Mouse (Mus musculus) intestine, embryonic 14.5 days (tissue): Measurements from ENCODE around the gene Nf2. TPM values are rescaled to one million over a fixed set of nuclear protein-coding genes. Genes with fewer than 3 reads are reported as not detected.

ENCODE experiments used
- ATAC-seq: fragments of 200-750 bp; cut with Nextera tagmentation; replicated peaks from 2 replicates; pipeline ENCODE4 v1.8.0; 2017; ENCODE audit warnings: low read depth, moderate number of reproducible peaks, moderate TSS enrichment, moderate library complexity; ENCODE audit not compliant: low FRiP score, low TSS enrichment
- DNase-seq: peaks from one replicate; pipeline ENCODE4 v3.0.0-alpha.2; 2018; ENCODE audit warnings: low spot score
- H3K27ac ChIP-seq: fragments of 300-500 bp; sonication (generic); 2 replicates; pipeline ENCODE4 v1.5.1; 2014; ENCODE audit warnings: low read depth, mild to moderate bottlenecking, control low read depth
- H3K27me3 ChIP-seq: fragments of 300-500 bp; sonication (generic); replicated peaks from 2 replicates; pipeline ENCODE4 v1.6.1; 2014; ENCODE audit warnings: low read length, control low read depth; ENCODE audit not compliant: control insufficient read depth, insufficient read depth
- H3K36me3 ChIP-seq: fragments of 300-500 bp; sonication (generic); 2 replicates; pipeline ENCODE4 v1.6.1; 2014; ENCODE audit warnings: low read length, control low read depth; ENCODE audit not compliant: control insufficient read depth, insufficient read depth
- H3K4me1 ChIP-seq: fragments of 300-500 bp; sonication (generic); replicated peaks from 2 replicates; pipeline ENCODE4 v1.6.1; 2014; ENCODE audit warnings: low read length, control low read depth, mixed read lengths; ENCODE audit not compliant: control insufficient read depth, insufficient read depth
- H3K4me2 ChIP-seq: fragments of 300-500 bp; sonication (generic); 2 replicates; pipeline ENCODE4 v1.6.1; 2014; ENCODE audit warnings: low read length
- H3K4me3 ChIP-seq: fragments of 300-500 bp; sonication (generic); 2 replicates; pipeline ENCODE4 v1.5.1; 2014; ENCODE audit warnings: low read depth, low read length, control low read depth, mixed read lengths
- H3K9ac ChIP-seq: fragments of 300-500 bp; sonication (generic); 2 replicates; pipeline ENCODE4 v1.6.1; 2014; ENCODE audit warnings: mild to moderate bottlenecking, low read length
- H3K9me3 ChIP-seq: fragments of 300-500 bp; sonication (generic); 2 replicates; pipeline ENCODE4 v1.6.1; 2016; ENCODE audit warnings: low read length, control low read depth; ENCODE audit not compliant: control insufficient read depth
- WGBS: fragments of 180-500 bp; shearing (Covaris S2); extraction: QIAGEN DNeasy Blood & Tissue Kit; methylation state at CpG from one replicate; pipeline ENCODE4 v1.1.7; 2014; 5-methylcytosine and 5-hydroxymethylcytosine counted together
- polyA plus RNA-seq: library from polyadenylated mRNA; unstranded; fragments of >200 nt; fragmentation: Nextera tagmentation; extraction: Ambion mirVana; gene quantifications from 2 replicates; pipeline ENCODE4 v1.2.1, GENCODE M21; 2014

Nf2 gene
- polyA plus RNA-seq: 42.0 and 43.6 TPM in 2 replicates

- peak within 1 kb of the TSS; percentile 66 for H3K4me2 ChIP-seq
- peak; percentile 100 for ATAC-seq
- no peaks in the 10 kb centered on the region for H3K36me3 ChIP-seq
- peak within 1 kb of the TSS; percentile 66 for H3K27ac ChIP-seq
- peaks cover 11% of the 10 kb centered on the region; the same call in 1 of the 2 replicates for H3K4me1 ChIP-seq
- H3K4me3 ChIP-seq: peak within 1 kb of the TSS; percentile 88
- peak; percentile 93 for DNase-seq
- H3K27me3 ChIP-seq: no peaks in the 10 kb centered on the region
- no peaks in the 10 kb centered on the region for H3K9me3 ChIP-seq
- H3K9ac ChIP-seq: peak within 1 kb of the TSS; percentile 81
- WGBS: under 1% methylated on average over 58 of the region's 60 CpGs
Observed at GRCm38 (mm10) chr11:4849258-4849943, at the start of gene Nf2. Nf2 (minus strand) TSS chr11:4849536.

DNA sequence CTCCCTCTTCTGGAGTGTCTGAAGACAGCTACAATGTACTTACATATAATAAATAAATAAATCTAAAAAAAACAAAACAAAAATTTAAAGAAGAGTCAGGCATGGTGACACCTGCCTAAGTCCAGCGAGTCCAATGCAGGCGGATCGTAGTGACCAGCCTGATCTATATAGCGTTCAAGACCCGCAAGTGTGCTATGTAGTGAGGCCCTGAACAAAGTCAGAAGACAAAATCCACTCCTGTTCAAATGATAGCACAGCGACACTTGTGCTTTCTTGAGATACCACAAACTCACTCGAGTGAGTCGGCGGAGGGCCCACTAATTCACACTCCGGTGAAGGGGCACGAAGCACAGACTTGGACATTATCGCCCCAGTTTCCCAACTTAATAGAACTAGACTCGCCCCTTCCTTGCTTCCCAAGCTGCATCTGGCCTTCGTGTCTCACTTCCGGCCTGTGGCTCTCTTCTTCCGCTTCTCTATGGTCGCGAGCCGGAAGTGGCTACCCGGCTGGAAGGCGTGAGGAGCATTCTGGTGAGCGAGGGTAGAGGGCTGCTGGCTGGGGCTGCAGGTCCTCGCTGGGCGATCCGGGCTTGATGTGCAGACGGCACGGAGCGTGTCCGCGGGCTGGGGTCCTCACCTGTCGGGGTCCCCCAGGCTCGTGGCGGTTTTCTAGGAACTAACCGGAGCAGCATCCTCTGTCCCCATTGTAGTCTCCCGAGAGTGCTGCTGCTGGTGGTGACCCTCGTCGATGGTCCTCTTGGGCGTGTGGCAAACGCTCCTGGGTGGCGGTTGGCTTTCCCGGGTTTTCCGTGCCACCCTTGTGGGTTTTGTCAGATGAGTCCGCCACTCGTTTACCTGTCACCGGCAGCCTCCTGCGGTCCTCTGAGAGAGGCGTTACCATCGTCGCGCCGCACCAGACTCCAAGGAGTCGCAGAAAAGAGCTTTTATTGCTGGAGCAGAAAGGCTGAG is 45.8 kb upstream of the Nf2 start, which contains the start of gene Thoc5:
Gene Thoc5, plus strand, starts transcription at position 473 of the 969 bp plus-strand sequence.
- H3K4me3 ChIP-seq: peak within 1 kb of the TSS; percentile 71
- H3K9ac ChIP-seq: peak within 1 kb of the TSS; percentile 70
- H3K9me3 ChIP-seq: no peaks in the 10 kb centered on the region
- peaks cover 6% of the 10 kb centered on the region for H3K4me1 ChIP-seq
- H3K4me2 ChIP-seq: peak within 1 kb of the TSS; percentile 67
- peaks cover 27% of the 10 kb centered on the region for H3K36me3 ChIP-seq
- DNase-seq (peak; percentile 87), ATAC-seq (peak; percentile 90)
- H3K27me3 ChIP-seq: no peaks in the 10 kb centered on the region
- WGBS: 3% methylated on average over 52 of the region's 52 CpGs
- H3K27ac ChIP-seq: peak within 1 kb of the TSS; percentile 47

DNA sequence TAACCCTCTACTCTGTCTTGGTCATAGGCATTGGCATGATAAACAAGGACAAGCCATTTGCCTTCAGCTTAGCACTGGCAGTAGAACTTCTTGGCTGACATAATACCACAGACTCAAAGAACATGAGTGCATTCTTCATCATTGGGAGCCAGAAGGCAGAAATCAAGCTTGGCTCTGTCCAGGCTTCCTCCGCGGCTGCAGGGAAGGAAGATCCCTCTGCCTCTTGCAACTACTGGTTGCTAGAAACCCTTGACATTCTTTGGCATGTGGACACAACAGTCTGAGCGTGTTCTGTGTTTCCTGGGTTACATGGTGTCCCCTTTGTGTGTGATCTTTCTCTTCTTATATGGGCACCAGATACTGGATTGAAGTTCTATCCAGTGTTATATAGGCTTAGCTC is 37.7 kb upstream of the Nf2 start:
- H3K4me3 ChIP-seq: no peak overlapping the region
- H3K4me1 ChIP-seq: no peaks in the 10 kb centered on the region
- H3K4me2 ChIP-seq: no peak overlapping the region
- ATAC-seq: no peak
- no peaks in the 10 kb centered on the region for H3K27me3 ChIP-seq
- H3K9me3 ChIP-seq: no peaks in the 10 kb centered on the region
- peaks cover 41% of the 10 kb centered on the region for H3K36me3 ChIP-seq
- H3K9ac ChIP-seq: no peak overlapping the region
- no peak for DNase-seq
- H3K27ac ChIP-seq: no peak overlapping the region
- WGBS: 94% methylated on average over 3 of the region's 3 CpGs

GRCm38 (mm10) chr11:4885385-4885903 is 36.1 kb upstream of the Nf2 start:
- peaks cover 38% of the 10 kb centered on the region for H3K36me3 ChIP-seq
- ATAC-seq (no peak), DNase-seq (peak; percentile 70)
- 64% methylated on average over 2 of the region's 2 CpGs for WGBS
- no peak overlapping the region for H3K9ac ChIP-seq
- no peak overlapping the region for H3K27ac ChIP-seq
- H3K4me2 ChIP-seq: no peak overlapping the region
- no peaks in the 10 kb centered on the region for H3K4me1 ChIP-seq
- no peaks in the 10 kb centered on the region for H3K9me3 ChIP-seq
- no peaks in the 10 kb centered on the region for H3K27me3 ChIP-seq
- H3K4me3 ChIP-seq: no peak overlapping the region

DNA sequence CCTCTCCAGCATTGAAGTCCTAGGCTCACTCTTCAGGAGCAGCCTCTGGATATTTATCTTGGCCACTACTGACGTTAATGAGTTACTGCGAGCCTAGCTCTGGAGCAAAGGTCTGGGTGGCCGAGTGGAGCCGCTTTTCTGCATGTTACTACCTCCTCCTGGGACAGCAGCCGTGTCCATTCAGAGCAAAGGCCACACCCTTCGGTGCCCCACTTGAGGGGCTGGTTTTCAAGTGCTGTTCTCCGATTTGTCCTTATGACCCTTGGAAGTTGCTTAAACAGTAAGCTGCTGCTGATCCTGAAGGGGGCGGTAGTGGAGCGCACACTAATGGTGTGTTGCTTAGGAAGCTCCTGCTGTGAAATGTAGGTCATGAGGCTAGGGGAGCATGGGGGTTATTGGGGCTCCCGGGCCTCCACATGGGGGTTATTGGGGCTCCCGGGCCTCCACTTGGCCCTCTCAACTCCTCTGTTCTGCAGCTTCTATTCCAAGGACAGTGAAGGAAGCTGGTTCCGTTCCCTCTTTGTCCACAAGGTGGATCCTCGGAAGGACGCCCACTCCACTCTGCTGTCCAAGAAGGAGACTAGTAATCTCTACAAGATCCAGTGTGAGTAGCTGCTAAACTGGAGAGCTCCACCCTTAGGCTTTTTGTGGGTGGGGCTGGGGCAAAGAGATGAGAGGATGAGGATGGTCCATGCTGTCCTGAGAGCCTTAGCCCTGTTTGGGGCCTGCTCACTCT is 33.7 kb upstream of the Nf2 start:
- peak; percentile 78 for DNase-seq
- no peak overlapping the region for H3K4me2 ChIP-seq
- H3K27ac ChIP-seq: peak overlapping the region; percentile 28; the same call in 1 of the 2 replicates

DNA sequence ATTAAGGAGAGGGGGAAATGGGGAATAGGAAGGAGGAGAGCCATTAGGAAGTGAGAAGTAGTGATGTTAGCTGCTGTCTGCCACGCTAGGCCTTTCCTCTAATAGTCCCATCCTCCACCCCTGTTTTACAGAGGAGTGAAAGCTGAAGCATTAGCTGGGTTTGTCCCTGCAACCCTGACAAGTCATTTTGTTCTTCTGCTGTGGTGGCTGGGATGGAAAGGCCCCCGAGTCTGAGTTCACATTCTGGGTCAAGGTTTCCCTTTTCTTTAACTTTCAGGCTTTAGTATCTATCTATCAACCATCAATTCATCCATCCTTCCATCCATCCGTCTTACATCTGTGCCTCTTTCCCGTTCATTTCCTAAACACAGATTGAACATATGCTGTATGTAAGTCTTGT is 31.8 kb upstream of the Nf2 start:
- H3K4me3 ChIP-seq: no peak overlapping the region
- no peaks in the 10 kb centered on the region for H3K27me3 ChIP-seq
- DNase-seq (no peak), ATAC-seq (no peak)
- no peaks in the 10 kb centered on the region for H3K4me1 ChIP-seq
- H3K36me3 ChIP-seq: peaks cover 19% of the 10 kb centered on the region
- H3K9me3 ChIP-seq: no peaks in the 10 kb centered on the region
- no peak overlapping the region for H3K9ac ChIP-seq
- 82% methylated on average over 4 of the region's 4 CpGs for WGBS
- H3K4me2 ChIP-seq: no peak overlapping the region
- H3K27ac ChIP-seq: no peak overlapping the region

More for the DNA sequence above, 33.7 kb upstream of the Nf2 start:
- H3K9me3 ChIP-seq: no peaks in the 10 kb centered on the region
- H3K36me3 ChIP-seq: peaks cover 21% of the 10 kb centered on the region
- no peak overlapping the region for H3K9ac ChIP-seq
- no peaks in the 10 kb centered on the region for H3K4me1 ChIP-seq
- H3K27me3 ChIP-seq: no peaks in the 10 kb centered on the region
- H3K4me3 ChIP-seq: no peak overlapping the region
- WGBS: 42% methylated on average over 14 of the region's 14 CpGs
- ATAC-seq: peak; percentile 92

GRCm38 (mm10) chr11:4874551-4874950 is 25.2 kb upstream of the Nf2 start:
- peak; percentile 57; the same call in 1 of the 2 replicates for ATAC-seq

More at GRCm38 (mm10) chr11:4874551-4874950, 25.2 kb upstream of the Nf2 start:
- H3K4me2 ChIP-seq: peak overlapping the region; percentile 76
- peak; percentile 56 for DNase-seq
- 4% methylated on average over 10 of the region's 10 CpGs for WGBS
- H3K4me3 ChIP-seq: peak overlapping the region; percentile 83
- no peaks in the 10 kb centered on the region for H3K27me3 ChIP-seq
- no peaks in the 10 kb centered on the region for H3K9me3 ChIP-seq
- H3K4me1 ChIP-seq: no peaks in the 10 kb centered on the region
- peak overlapping the region; percentile 43; the same call in 1 of the 2 replicates for H3K27ac ChIP-seq
- peak overlapping the region; percentile 63 for H3K9ac ChIP-seq
- no peaks in the 10 kb centered on the region for H3K36me3 ChIP-seq
